Mouse (Mus musculus) B cell, adult 67 days (primary cell): ENCODE measurements around the gene Defb10. TPM values are rescaled to one million over a fixed set of nuclear protein-coding genes. Genes with fewer than 3 reads are reported as not detected.

Source experiments
- total RNA-seq, 2 experiments: library from RNA; stranded (reverse); gene quantifications; 4 replicates each; pipeline ENCODE4 v1.2.4; 2023

The Defb10 gene
- total RNA-seq: not detected

GRCm38 (mm10) chr8:21858586-21858985, at the start of gene Defb10:
Gene Defb10 (plus strand): TSS chr8:21858901.

GRCm38 (mm10) chr8:21885321-21885720, 26.6 kb downstream of the Defb10 start, which contains the start of gene Defb9:
Gene Defb9 (minus strand): TSS chr8:21885421.

GRCm38 (mm10) chr8:21906290-21906689, 47.6 kb downstream of the Defb10 start, which contains the start of gene Defb11:
Gene Defb11 (minus strand): TSS chr8:21906412.

Other genes with a start within 250 kb of the Defb10 start
- not detected for gene Defa26, start 240.7 kb upstream of the Defb10 start, total RNA-seq
- gene Defa17, start 203.1 kb upstream of the Defb10 start, total RNA-seq: not detected
- gene Defa34, start 193.1 kb upstream of the Defb10 start, total RNA-seq: not detected
- not detected for gene AY761184, start 155.3 kb upstream of the Defb10 start, total RNA-seq
- not detected for gene Defa24, start 124.4 kb upstream of the Defb10 start, total RNA-seq
- not detected for gene Defb50, start 35.4 kb upstream of the Defb10 start, total RNA-seq
- not detected for gene Defb2, start 19.0 kb upstream of the Defb10 start, total RNA-seq
- not detected for gene Defb9, start 26.5 kb downstream of the Defb10 start, total RNA-seq
- gene Defb11, start 47.5 kb downstream of the Defb10 start, total RNA-seq: not detected
- gene Defb15, start 73.8 kb downstream of the Defb10 start, total RNA-seq: not detected
- not detected for gene Defb35, start 79.5 kb downstream of the Defb10 start, total RNA-seq
- not detected for gene Defb13, start 87.9 kb downstream of the Defb10 start, total RNA-seq
- gene Fam90a1a, start 99.8 kb downstream of the Defb10 start, total RNA-seq: not detected
- not detected for gene Ccdc70, start 110.9 kb downstream of the Defb10 start, total RNA-seq
- gene Atp7b, start 201.4 kb downstream of the Defb10 start, total RNA-seq: under 1 TPM; 0.52 to 0.62 TPM
- 10 to 100 TPM; 17.5 to 21.8 TPM for gene Alg11, start 201.8 kb downstream of the Defb10 start, total RNA-seq